Mouse (Mus musculus) MEL (cell line): Measurements from ENCODE around the gene Olfr921. TPM values are rescaled to one million over a fixed set of nuclear protein-coding genes. Genes with fewer than 3 reads are reported as not detected.

Experiments
- DNase-seq: peaks from one replicate; pipeline ENCODE4 v3.0.0; 2011; ENCODE audit warnings: low read depth, low spot score
- H3K27ac ChIP-seq: 2 replicates; pipeline ENCODE4 v1.5.1; 2012; ENCODE audit warnings: low read depth, mild to moderate bottlenecking, control low read depth, low read length, moderate library complexity; ENCODE audit not compliant: control insufficient read depth
- H3K27me3 ChIP-seq, 2 experiments: fragments of 150-350 bp in 1 of 2; sonication (generic) in 1 of 2; 2 replicates each; pipeline ENCODE4 v1.6.1; 2012; ENCODE audit warnings: low read length in 2 of 2, mild to moderate bottlenecking in 2 of 2, improper control_type of control experiment in 1 of 2, moderate library complexity in 1 of 2; ENCODE audit not compliant: insufficient read depth in 2 of 2, control insufficient read depth in 1 of 2
- H3K36me3 ChIP-seq, 2 experiments: 2 replicates each; pipeline ENCODE4 v1.6.1; 2012 to 2014; ENCODE audit warnings: low read length in 2 of 2, improper control_type of control experiment in 1 of 2, inconsistent platforms in 1 of 2, mild to moderate bottlenecking in 1 of 2; ENCODE audit not compliant: insufficient read depth in 2 of 2, control insufficient read depth in 1 of 2
- H3K4me1 ChIP-seq, 2 experiments: fragments of 150-350 bp in 1 of 2; sonication (generic) in 1 of 2; 2 replicates each; pipeline ENCODE4 v1.6.1; 2012; ENCODE audit warnings: low read length in 2 of 2, improper control_type of control experiment in 1 of 2, mild to moderate bottlenecking in 1 of 2; ENCODE audit not compliant: insufficient read depth in 2 of 2, control insufficient read depth in 1 of 2
- H3K4me3 ChIP-seq, 2 experiments: fragments of 150-350 bp in 1 of 2; sonication (generic) in 1 of 2; 2 replicates each; pipeline ENCODE4 v1.5.1; 2012; ENCODE audit warnings: low read depth in 2 of 2, low read length in 2 of 2, mild to moderate bottlenecking in 2 of 2, moderate library complexity in 2 of 2, control low read depth in 1 of 2, improper control_type of control experiment in 1 of 2; ENCODE audit not compliant: control insufficient read depth in 1 of 2, insufficient read depth in 1 of 2
- H3K79me2 ChIP-seq: 2 replicates; pipeline ENCODE4 v1.6.1; 2012; ENCODE audit warnings: mild to moderate bottlenecking, low read length, moderate library complexity; ENCODE audit not compliant: control insufficient read depth, poor library complexity, insufficient read depth
- H3K9ac ChIP-seq: 2 replicates; pipeline ENCODE4 v1.6.1; 2012; ENCODE audit warnings: low read depth, mild to moderate bottlenecking, control low read depth, low read length, moderate library complexity; ENCODE audit not compliant: control insufficient read depth, poor library complexity, severe bottlenecking
- H3K9me3 ChIP-seq: fragments of 150-350 bp; sonication (generic); replicated peaks from 2 replicates; pipeline ENCODE4 v1.6.1; 2012; ENCODE audit warnings: mild to moderate bottlenecking, low read length, improper control_type of control experiment, moderate library complexity; ENCODE audit not compliant: insufficient read depth
- CTCF ChIP-seq, 3 experiments: IDR thresholded peaks in 2 of 3; conservative IDR thresholded peaks in 1 of 3; 2 replicates each; pipeline ENCODE4 v1.5.1; 2011 to 2012; ENCODE audit warnings: low read length in 3 of 3, low read depth in 2 of 3, mild to moderate bottlenecking in 2 of 3, improper control_type of control experiment in 1 of 3, inconsistent platforms in 1 of 3, mixed read lengths in 1 of 3, moderate library complexity in 1 of 3; ENCODE audit not compliant: control insufficient read depth in 1 of 3, insufficient read depth in 1 of 3, poor library complexity in 1 of 3, severe bottlenecking in 1 of 3
- EP300 ChIP-seq, 2 experiments: IDR thresholded peaks; 2 replicates each; pipeline ENCODE4 v1.6.1; 2011; ENCODE audit warnings: improper control_type of control experiment in 2 of 2, low read length in 2 of 2, low read depth in 1 of 2, mild to moderate bottlenecking in 1 of 2
- KAT2A ChIP-seq: conservative IDR thresholded peaks from 2 replicates; pipeline ENCODE4 v1.6.1; 2012; ENCODE audit warnings: low read depth, low read length, improper control_type of control experiment, inconsistent platforms
- MAZ ChIP-seq: IDR thresholded peaks from 2 replicates; pipeline ENCODE4 v1.6.1; 2012; ENCODE audit warnings: low read depth, mild to moderate bottlenecking, inconsistent platforms, low read length, improper control_type of control experiment
- MEF2A ChIP-seq: IDR thresholded peaks from 2 replicates; pipeline ENCODE4 v1.6.1; 2014; ENCODE audit warnings: low read depth, mild to moderate bottlenecking, inconsistent platforms, low read length, improper control_type of control experiment; ENCODE audit not compliant: poor library complexity, insufficient replicate concordance, severe bottlenecking; ENCODE audit errors: extremely low read depth
- RAD21 ChIP-seq: IDR thresholded peaks from 2 replicates; pipeline ENCODE4 v1.6.1; 2011; ENCODE audit warnings: mild to moderate bottlenecking, low read depth, low read length, improper control_type of control experiment
- ZC3H11A ChIP-seq: IDR thresholded peaks from 2 replicates; pipeline ENCODE4 v1.6.1; 2012; ENCODE audit warnings: low read depth, mild to moderate bottlenecking, inconsistent platforms, low read length, improper control_type of control experiment
- ZKSCAN1 ChIP-seq: IDR thresholded peaks from 2 replicates; pipeline ENCODE4 v1.6.1; 2012; ENCODE audit warnings: low read depth, mild to moderate bottlenecking, inconsistent platforms, low read length, improper control_type of control experiment, moderate library complexity
- ZNF384 ChIP-seq: IDR thresholded peaks from 2 replicates; pipeline ENCODE4 v1.6.1; 2012; ENCODE audit warnings: low read depth, mild to moderate bottlenecking, inconsistent platforms, low read length, improper control_type of control experiment
- polyA plus RNA-seq, 2 experiments: library from polyadenylated mRNA; stranded (reverse) in 1 of 2; unstranded in 1 of 2; fragments of >175 nt in 1 of 2; fragments of >200 nt in 1 of 2; gene quantifications; 2 replicates each; pipeline versions ENCODE4 v1.2.1 to v1.2.4; 2012; ENCODE audit warnings: low replicate concordance in 2 of 2, low read depth in 1 of 2; ENCODE audit not compliant: insufficient read length in 2 of 2, insufficient read depth in 1 of 2, missing spikeins in 1 of 2
- total RNA-seq: library from RNA; depleted of rRNA; stranded (reverse); fragments of 300-350 nt; gene quantifications from 2 replicates; pipeline ENCODE4 v1.2.3, GENCODE M21; 2012; rRNA removed

Olfr921 gene
- total and polyA plus RNA-seq, 3 experiments, result not detected

GRCm38 (mm10) chr9:38814314-38814713 lies 41.4 kb downstream of the Olfr921 start, which contains the start of gene Olfr922:
Olfr922 (plus strand) TSS chr9:38814614.
- Histone ChIP-seq H3K27ac (no peak within 1 kb of the TSS), H3K4me1 (no peaks in the 10 kb centered on the region; a peak in 1 of 4 replicates), H3K36me3 (0 out of 4 replicates have a peak, but pooled peaks cover 0 to 2% of the 10 kb centered on the region in 2 experiments), H3K79me2 (no peaks in the 10 kb centered on the region), H3K4me3 (no peak within 1 kb of the TSS), H3K27me3 (no peaks in the 10 kb centered on the region), H3K9ac (no peak within 1 kb of the TSS), H3K9me3 (no peaks in the 10 kb centered on the region)
- TF ChIP-seq ZC3H11A (no peak), EP300 (IDR thresholded peaks at IDR 0.05; ENCODE audit: low read depth in 1 of 2, low read length in 2 of 2) (no peak), MEF2A (no peak), ZKSCAN1 (no peak), CTCF (IDR thresholded peaks at IDR 0.05 in 2 of 3, conservative IDR thresholded peaks at IDR 0.05 in 1 of 3; ENCODE audit: control insufficient read depth in 1 of 3, insufficient read depth in 1 of 3, low read depth in 2 of 3, low read length in 3 of 3, poor library complexity in 1 of 3, severe bottlenecking in 1 of 3) (no peak), MAZ (no peak), ZNF384 (no peak)
- no peak for DNase-seq

GRCm38 (mm10) chr9:38815458-38815986 lies 42.7 kb downstream of the Olfr921 start:
- TF ChIP-seq EP300 (IDR thresholded peaks at IDR 0.05; ENCODE audit: low read depth in 1 of 2, low read length in 2 of 2) (0 out of 4 replicates have a peak, but pooled peaks of 1 of the 2 experiments have one; percentile 7), KAT2A (no peak)
- TF ChIP-seq, all 39 proteins: peak for 1
- DNase-seq, result peak; percentile 38
- Histone ChIP-seq H3K36me3 (0 out of 4 replicates have a peak, but pooled peaks cover 0 to 2% of the 10 kb centered on the region in 2 experiments), H3K27ac (no peak overlapping the region), H3K9me3 (no peaks in the 10 kb centered on the region), H3K4me3 (no peak overlapping the region), H3K79me2 (no peaks in the 10 kb centered on the region), H3K4me1 (no peaks in the 10 kb centered on the region; a peak in 1 of 4 replicates), H3K9ac (no peak overlapping the region), H3K27me3 (no peaks in the 10 kb centered on the region)

GRCm38 (mm10) chr9:38826245-38826644 lies 53.4 kb downstream of the Olfr921 start, which contains the start of gene Olfr923:
Olfr923 (plus strand) TSS chr9:38826545.
- H3K27me3 ChIP-seq, result no peaks in the 10 kb centered on the region
- no peaks in the 10 kb centered on the region for H3K4me1 ChIP-seq
- no peak within 1 kb of the TSS for H3K27ac ChIP-seq
- H3K9ac ChIP-seq, result no peak within 1 kb of the TSS
- no peak for TF ChIP-seq RAD21
- no peak for DNase-seq
- no peaks in the 10 kb centered on the region for H3K36me3 ChIP-seq
- no peaks in the 10 kb centered on the region for H3K9me3 ChIP-seq
- H3K79me2 ChIP-seq, result no peaks in the 10 kb centered on the region
- H3K4me3 ChIP-seq, result no peak within 1 kb of the TSS

Other genes starting within 250 kb of the Olfr921 start
- gene Olfr910, start 235.2 kb upstream of the Olfr921 start, total RNA-seq, result not detected in 2 replicates
- not detected for gene Olfr910, start 235.2 kb upstream of the Olfr921 start, polyA plus RNA-seq
- gene Olfr912, start 192.9 kb upstream of the Olfr921 start, total RNA-seq, result not detected in 2 replicates
- gene Olfr912, start 192.9 kb upstream of the Olfr921 start, polyA plus RNA-seq, result not detected
- not detected in 2 replicates for gene Olfr913, start 180.3 kb upstream of the Olfr921 start, total RNA-seq
- gene Olfr913, start 180.3 kb upstream of the Olfr921 start, polyA plus RNA-seq, result not detected
- gene Olfr914, start 168.0 kb upstream of the Olfr921 start, total RNA-seq, result not detected in 2 replicates
- gene Olfr914, start 168.0 kb upstream of the Olfr921 start, polyA plus RNA-seq, result not detected
- not detected in 2 replicates for gene Olfr916, start 113.2 kb upstream of the Olfr921 start, total RNA-seq
- not detected for gene Olfr916, start 113.2 kb upstream of the Olfr921 start, polyA plus RNA-seq
- gene Olfr917, start 107.2 kb upstream of the Olfr921 start, total RNA-seq, result not detected in 2 replicates
- gene Olfr917, start 107.2 kb upstream of the Olfr921 start, polyA plus RNA-seq, result not detected
- not detected in 2 replicates for gene Olfr918, start 98.5 kb upstream of the Olfr921 start, total RNA-seq
- under 1 TPM in 1 of 2 experiments, not detected in 1; 0.03 TPM for gene Olfr918, start 98.5 kb upstream of the Olfr921 start, polyA plus RNA-seq
- not detected in 2 replicates for gene Olfr919, start 69.4 kb upstream of the Olfr921 start, total RNA-seq
- gene Olfr919, start 69.4 kb upstream of the Olfr921 start, polyA plus RNA-seq, result not detected
- 4.1 and 5.2 TPM in 2 replicates for gene Vwa5a, start 54.8 kb upstream of the Olfr921 start, total RNA-seq
- gene Vwa5a, start 54.8 kb upstream of the Olfr921 start, polyA plus RNA-seq, result 1 to 10 TPM in 1 of 2 experiments, not detected in 1; 4.6 TPM
- gene Olfr920, start 20.8 kb upstream of the Olfr921 start, total RNA-seq, result not detected in 2 replicates
- not detected for gene Olfr920, start 20.8 kb upstream of the Olfr921 start, polyA plus RNA-seq
- gene Olfr922, start 41.5 kb downstream of the Olfr921 start, total RNA-seq, result not detected in 2 replicates
- gene Olfr922, start 41.5 kb downstream of the Olfr921 start, polyA plus RNA-seq, result not detected
- not detected in 2 replicates for gene Olfr923, start 53.5 kb downstream of the Olfr921 start, total RNA-seq
- gene Olfr923, start 53.5 kb downstream of the Olfr921 start, polyA plus RNA-seq, result not detected
- not detected in 2 replicates for gene Olfr924, start 71.4 kb downstream of the Olfr921 start, total RNA-seq
- not detected for gene Olfr924, start 71.4 kb downstream of the Olfr921 start, polyA plus RNA-seq
- not detected in 2 replicates for gene Olfr26, start 82.0 kb downstream of the Olfr921 start, total RNA-seq
- gene Olfr26, start 82.0 kb downstream of the Olfr921 start, polyA plus RNA-seq, result not detected
- gene Olfr926, start 104.1 kb downstream of the Olfr921 start, total RNA-seq, result not detected in 2 replicates
- gene Olfr926, start 104.1 kb downstream of the Olfr921 start, polyA plus RNA-seq, result not detected
- gene Olfr930, start 156.7 kb downstream of the Olfr921 start, total RNA-seq, result not detected in 2 replicates
- not detected for gene Olfr930, start 156.7 kb downstream of the Olfr921 start, polyA plus RNA-seq
- not detected in 2 replicates for gene Olfr933, start 199.2 kb downstream of the Olfr921 start, total RNA-seq
- not detected for gene Olfr933, start 199.2 kb downstream of the Olfr921 start, polyA plus RNA-seq
- gene Olfr934, start 215.2 kb downstream of the Olfr921 start, total RNA-seq, result not detected in 2 replicates
- gene Olfr934, start 215.2 kb downstream of the Olfr921 start, polyA plus RNA-seq, result not detected
- not detected in 2 replicates for gene Olfr935, start 226.6 kb downstream of the Olfr921 start, total RNA-seq
- not detected for gene Olfr935, start 226.6 kb downstream of the Olfr921 start, polyA plus RNA-seq